Mouse (Mus musculus) heart, postnatal 0 days (tissue): ENCODE measurements around the gene Tmem117.

Source experiments
- CTCF ChIP-seq: IDR thresholded peaks from 2 replicates; pipeline ENCODE4 v1.5.1; 2016; ENCODE audit warnings: antibody characterized with exemption, control low read depth, low read depth
- EP300 ChIP-seq: IDR thresholded peaks from 2 replicates; pipeline ENCODE4 v1.6.1; 2016; ENCODE audit warnings: antibody characterized with exemption, low read depth

GRCm38 (mm10) chr15:94646012-94646411 is 17.0 kb downstream of the Tmem117 start:
- no peak for TF ChIP-seq CTCF
- no peak for TF ChIP-seq EP300
